Mouse (Mus musculus) liver, adult (tissue): ENCODE measurements around the gene Wasf2.

Experiments used
- GATA4 ChIP-seq: IDR thresholded peaks from 2 replicates; pipeline ENCODE4 v1.6.1; 2014; ENCODE audit warnings: mild to moderate bottlenecking, low read length; ENCODE audit not compliant: insufficient replicate concordance

The Wasf2 gene

GRCm38 (mm10) chr4:133115721-133116429 is 14.4 kb upstream of the Wasf2 start:
- TF ChIP-seq GATA4 = no peak

- no peak for TF ChIP-seq GATA4
Observed at GRCm38 (mm10) chr4:133116756-133117470, 13.4 kb upstream of the Wasf2 start.

GRCm38 (mm10) chr4:133117556-133118411 is 12.5 kb upstream of the Wasf2 start:
- TF ChIP-seq GATA4 = no peak; the same call in 1 of the 2 replicates

- no peak for TF ChIP-seq GATA4
Observed at GRCm38 (mm10) chr4:133118775-133119375, 11.4 kb upstream of the Wasf2 start.

GRCm38 (mm10) chr4:133119579-133119978 is 10.7 kb upstream of the Wasf2 start:
- TF ChIP-seq GATA4 = no peak

GRCm38 (mm10) chr4:133120833-133121321 is 9.4 kb upstream of the Wasf2 start:
- TF ChIP-seq GATA4 = no peak

- TF ChIP-seq GATA4 = no peak
Observed at GRCm38 (mm10) chr4:133121416-133121815, 8.9 kb upstream of the Wasf2 start.

- TF ChIP-seq GATA4 = peak; percentile 20; the same call in 1 of the 2 replicates
Observed at GRCm38 (mm10) chr4:133121974-133122637, 8.2 kb upstream of the Wasf2 start.

- no peak for TF ChIP-seq GATA4
Observed at GRCm38 (mm10) chr4:133127079-133127478, 3.2 kb upstream of the Wasf2 start.

GRCm38 (mm10) chr4:133127894-133128293 is 2.4 kb upstream of the Wasf2 start:
- TF ChIP-seq GATA4 = no peak

- TF ChIP-seq GATA4 = no peak
Observed at GRCm38 (mm10) chr4:133129391-133129790, 914 bp upstream of the Wasf2 start.

GRCm38 (mm10) chr4:133130890-133131741 is 811 bp downstream of the Wasf2 start:
- TF ChIP-seq GATA4 = no peak

GRCm38 (mm10) chr4:133132027-133132426 is 1.7 kb downstream of the Wasf2 start:
- peak; percentile 30; the same call in 1 of the 2 replicates for TF ChIP-seq GATA4
